Mouse (Mus musculus) kidney, adult 11 months (tissue): ENCODE measurements around the gene Gm20521.

Experiments used
- DNase-seq: peaks from one replicate; pipeline ENCODE4 v3.0.0; 2022

The Gm20521 gene

DNA sequence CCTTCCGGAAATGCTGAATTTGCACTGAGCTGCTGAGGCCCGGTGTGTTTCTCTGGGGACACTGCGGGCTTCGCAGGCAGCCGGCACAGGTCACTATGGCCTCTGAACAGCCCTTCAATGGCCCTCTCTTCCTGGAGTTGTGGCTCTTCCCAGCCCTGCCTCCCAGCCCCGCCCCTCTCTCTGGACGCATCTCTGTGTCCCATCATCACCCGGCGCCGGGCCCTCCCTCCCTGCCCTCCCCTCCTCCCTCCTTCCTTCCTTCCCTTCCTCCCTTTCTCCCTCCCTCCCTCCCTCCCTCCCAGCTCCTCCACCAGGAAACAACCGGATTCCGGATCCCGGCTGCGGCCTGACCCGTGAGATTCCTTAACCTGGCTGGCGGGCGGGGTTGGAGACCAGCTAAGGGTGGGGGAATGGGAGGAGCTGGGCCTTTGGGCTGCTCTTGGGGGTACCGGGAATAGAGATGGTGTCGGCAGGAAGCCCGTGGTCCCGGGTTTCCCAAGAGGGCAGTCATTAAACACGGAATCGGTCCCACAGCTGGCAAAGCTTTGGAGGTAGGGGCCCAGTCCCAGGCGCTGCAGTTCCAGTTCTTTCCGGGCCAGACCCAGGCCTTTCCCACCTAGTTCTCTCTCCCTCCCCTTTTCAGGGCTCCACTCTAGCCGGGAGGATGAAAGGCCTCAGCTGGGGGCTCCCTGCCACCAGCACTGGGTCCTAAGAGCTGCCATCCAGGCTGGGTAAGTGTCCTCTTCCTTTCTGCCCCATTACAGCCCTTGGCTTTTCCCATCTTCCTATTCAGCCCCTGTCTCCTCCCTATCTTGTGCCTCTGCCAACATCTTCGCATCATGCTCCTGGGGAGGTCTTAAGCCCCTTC is at the start of gene Gm20521, which contains the start of gene Bcl2l2:
Gene Gm20521, plus strand, starts transcription at position 288 of the 868 bp plus-strand sequence.
Gene Bcl2l2, plus strand, starts transcription at position 224 of the 868 bp plus-strand sequence.
- DNase-seq: peak; percentile 88

DNA sequence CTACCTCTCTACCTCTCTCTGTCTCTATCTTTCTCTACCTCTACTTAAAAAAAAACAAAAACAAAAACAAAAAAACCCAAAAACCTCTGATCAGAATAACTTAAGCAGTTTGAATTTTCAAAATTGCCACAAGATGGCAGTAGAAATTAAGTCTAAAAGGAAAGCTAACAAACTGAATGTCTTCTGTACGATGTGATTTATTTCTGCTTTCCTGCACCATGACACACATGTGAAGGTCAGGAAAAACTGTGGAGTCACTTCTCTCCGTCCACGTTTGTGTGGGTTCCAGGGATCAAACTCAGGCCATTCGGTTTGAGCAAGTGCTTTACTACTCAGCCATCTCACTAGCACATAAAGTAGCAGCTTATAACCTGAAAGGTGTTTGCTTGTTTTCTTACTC is 39.8 kb upstream of the Gm20521 start:
- no peak for DNase-seq

DNA sequence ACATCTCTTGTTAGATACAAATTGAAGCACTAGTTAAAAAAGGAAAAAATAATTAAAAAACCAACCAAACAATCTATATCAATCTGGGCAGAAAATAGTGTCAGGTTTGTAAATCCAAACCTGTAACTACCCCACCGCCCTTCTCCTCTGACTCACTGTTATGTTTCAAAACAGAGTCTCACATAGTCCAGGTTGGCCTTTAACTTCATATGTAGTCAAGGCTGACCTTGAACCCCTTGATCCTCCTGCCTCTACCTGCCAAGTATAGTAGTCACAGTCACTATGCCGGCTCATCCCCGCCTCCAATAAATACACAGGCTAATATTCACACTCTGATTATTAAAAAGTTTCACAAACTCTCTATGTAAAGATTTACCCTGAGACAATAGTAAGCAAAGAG is 27.5 kb upstream of the Gm20521 start:
- DNase-seq: no peak

DNA sequence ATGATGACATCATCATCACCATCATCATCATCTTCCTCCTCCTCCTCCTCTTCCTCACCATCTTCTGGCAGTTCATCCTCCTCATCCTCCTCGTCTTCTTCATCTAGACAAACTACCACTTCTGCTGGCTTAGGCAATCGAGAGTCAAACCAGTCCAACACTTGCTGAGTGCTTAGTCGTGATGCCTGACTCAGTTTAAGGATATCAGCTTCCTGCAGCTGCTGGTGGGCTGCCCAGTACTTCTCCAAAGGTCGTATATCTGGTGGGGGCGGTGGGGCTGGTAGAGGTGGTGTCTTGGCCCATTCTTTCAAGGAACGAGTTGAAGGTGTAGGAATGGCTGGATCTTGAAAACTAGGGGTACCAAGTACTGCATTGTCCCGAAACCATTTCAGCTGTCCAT is 26.5 kb upstream of the Gm20521 start:
- no peak for DNase-seq

DNA sequence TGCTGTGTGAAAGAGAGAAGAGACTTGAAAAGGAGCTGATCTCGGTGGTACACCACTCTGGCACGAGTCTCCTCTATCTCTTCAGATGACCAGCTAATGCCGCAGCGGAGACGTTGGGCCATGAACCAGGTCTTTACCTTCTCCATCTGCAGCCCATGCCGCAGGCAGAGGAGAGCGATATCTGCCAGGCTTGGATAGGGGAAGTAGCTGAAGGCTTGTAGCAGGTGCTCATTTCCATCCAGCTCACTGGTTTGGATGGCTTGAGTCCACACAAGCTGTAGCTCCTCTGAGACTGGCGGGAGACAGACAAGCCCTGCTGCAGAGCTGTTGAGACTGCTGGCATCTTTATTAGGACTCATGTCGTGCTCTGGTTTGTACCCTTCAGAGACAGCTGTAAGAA is 25.4 kb upstream of the Gm20521 start:
- no peak for DNase-seq

DNA sequence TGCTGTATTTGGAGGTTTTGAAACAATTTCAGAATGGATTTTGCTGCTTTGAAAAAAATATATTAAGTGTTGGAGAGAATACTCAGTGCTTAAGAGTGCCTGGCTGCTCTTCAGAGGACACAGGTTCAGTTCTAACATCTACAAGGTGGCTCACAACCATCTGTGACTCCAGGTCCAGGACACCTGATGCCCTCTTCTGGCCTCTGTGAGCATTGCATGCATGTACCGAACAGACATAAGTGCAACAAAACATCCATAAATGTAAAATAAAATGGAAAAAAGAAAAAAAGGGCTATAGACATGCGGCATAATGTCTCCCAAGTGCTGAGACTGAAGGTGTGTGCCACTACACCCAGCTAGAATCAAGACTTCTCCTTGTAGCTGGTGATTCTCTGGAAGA is 22.7 kb upstream of the Gm20521 start:
- DNase-seq: peak; percentile 45

DNA sequence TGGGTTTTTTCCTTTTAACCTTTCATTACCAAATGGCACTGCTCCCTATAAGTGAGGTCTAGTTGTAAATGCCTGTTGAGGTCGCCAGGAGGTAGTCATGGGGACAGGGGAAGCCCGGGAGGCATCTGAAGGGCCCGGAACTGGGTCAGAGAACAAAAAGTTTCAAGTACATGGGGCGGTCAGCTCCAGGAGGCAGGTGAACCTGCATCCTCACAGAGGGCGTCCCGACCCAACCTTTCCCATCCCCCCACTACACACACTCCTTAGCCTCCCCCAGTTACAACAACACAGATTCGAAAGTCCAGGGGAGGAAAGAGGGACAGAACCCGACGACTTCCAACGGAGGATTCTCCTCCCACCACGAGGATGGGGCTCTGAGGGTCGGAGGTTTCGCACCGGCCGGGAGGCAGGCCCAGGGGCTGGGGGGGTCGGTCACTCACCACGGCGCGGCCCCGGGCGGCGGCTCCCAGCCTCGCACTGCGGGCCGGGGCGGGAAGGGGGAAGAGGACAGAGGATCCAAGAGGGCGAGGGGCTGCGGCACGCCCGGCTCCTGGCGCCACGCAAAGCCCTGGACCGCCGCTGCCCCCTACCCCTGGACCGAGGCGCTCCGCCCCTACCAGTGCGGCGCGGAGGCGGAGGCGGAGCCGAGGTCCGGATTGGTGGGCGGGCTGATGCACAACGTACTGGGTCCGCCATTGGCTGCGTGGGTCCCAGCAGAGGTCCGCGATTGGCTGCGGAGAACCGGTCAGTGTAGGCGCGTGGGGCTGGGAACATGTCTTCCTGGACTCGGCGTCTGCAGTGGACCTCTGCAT is 19.5 kb upstream of the Gm20521 start:
- DNase-seq: peak; percentile 93

DNA sequence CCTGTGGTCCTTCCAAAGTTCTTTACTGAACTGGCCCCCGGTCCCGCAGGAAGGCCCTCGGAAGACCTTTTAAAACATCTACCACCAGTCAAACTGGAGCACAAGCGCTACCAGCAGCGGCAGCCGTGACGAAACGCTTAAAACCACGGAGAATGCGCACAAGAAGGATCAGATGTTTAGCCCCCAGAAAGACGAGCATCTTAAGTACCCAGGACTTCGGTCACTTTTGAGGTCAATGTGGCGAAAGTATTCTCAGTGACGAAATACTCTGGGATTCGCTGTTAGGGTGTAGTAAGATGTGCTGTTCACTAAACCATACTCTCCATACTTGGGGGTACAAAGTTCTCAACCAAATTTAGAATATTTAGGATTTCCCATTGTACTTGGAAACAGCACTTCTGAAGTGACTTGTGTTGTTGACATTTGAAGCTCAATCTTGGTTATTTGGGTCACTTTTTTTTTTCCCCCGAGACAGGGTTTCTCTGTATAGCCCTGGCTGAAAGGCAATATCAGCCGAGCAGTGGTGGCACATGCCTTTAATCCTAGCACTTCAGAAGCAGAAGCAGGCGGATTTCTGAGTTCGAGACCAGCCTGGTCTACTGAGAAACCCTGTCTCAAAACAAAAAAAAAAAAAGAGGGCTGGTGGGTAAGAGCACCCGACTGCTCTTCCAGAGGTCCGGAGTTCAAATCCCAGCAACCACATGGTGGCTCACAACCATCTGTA is 18.8 kb upstream of the Gm20521 start:
- no peak for DNase-seq

DNA sequence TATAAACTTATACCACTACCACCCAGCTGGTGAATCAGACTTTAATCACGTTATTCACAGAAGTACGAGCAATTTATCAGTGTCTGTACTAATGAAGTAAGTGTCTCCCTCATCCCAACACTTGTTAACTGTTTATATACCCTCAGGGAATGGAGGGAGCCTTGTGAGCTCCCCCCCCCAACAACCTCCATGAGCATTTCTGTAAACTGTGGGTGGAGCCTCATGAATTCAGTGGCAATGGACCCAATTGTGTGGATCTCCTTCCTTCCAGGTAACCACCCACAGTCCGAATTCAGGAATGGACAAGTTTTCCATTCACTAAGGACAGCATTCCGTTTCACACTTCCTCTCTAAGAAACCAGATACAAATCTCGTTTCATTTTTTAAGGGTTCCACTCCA is 17.6 kb upstream of the Gm20521 start:
- no peak for DNase-seq

DNA sequence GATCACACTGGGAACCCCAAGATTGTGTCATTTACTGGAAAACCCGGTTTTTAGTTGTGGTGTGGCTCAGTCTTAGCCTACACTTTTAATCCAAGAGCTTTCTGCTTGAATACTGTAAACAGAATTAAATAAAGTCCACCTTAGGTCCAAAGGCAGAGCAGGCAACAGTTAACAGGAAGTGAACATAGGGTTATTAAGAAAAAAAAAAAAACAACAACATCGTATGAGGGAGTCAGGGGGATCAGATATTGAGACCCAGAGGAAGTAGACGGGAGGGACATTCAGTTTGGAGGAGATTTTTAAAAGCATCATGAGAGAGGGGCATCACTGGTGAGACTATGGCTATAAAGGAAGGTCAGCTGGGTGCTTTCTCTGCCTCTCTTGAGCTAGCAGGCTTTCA is 17.0 kb upstream of the Gm20521 start:
- DNase-seq: no peak

DNA sequence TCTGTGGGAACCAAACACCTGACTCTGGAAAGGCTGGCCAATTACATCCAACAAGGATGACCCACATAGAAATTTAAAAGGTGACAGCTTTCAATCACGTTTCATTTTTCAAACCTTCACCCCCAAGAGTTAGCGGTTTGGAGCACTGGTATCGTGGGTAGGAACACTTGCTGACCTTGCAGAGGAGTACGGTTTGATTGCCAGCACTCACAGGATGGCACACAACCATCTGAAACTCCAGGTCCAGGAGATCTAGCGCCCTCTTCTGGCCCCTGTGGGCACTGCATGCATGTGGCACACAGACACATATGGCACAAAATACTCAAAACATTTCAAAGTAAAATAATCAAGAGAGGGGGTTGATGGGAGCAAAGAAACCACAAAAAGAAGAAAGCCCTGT is 16.3 kb upstream of the Gm20521 start:
- no peak for DNase-seq

DNA sequence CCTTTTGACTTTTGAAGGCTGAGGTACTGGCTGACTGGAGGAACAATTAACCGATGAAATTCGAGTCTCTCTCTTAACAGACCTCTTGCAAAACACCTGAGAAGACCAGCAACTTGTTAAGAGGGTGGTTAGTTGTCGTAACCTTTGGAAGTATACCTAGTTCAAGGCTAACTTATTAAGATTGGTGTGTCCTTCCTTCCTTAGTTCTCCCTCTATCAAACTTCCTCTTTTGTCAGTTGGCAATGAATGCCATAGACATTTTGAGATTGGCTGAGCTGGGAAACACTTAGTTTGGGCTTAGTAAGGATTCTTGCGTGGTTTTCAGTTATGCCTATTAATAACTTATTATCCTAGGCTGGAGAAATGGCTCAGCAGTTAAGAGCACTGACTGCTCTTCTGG is 15.2 kb upstream of the Gm20521 start:
- DNase-seq: no peak

DNA sequence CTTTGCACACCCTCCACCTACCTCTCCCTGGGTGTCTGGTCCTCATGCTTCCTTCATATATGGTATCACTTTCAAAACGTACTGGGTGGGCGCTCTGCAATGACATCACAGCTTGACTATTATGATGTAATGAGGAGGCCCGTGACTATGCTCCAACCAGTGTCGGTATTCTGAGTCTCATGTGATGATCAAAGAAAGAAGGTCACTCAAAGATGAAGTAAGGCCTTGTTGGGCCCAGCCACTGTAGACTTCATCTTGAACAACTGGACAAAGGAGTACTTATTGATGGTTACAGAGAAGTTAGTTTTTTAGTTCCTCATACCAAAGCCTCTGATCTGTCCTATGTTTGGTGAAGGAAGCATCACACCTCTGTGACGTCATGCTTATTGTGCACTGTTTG is 12.4 kb upstream of the Gm20521 start, which contains the start of gene Homez:
Gene Homez, minus strand, starts transcription at position 101 of the 400 bp plus-strand sequence.
- no peak for DNase-seq

DNA sequence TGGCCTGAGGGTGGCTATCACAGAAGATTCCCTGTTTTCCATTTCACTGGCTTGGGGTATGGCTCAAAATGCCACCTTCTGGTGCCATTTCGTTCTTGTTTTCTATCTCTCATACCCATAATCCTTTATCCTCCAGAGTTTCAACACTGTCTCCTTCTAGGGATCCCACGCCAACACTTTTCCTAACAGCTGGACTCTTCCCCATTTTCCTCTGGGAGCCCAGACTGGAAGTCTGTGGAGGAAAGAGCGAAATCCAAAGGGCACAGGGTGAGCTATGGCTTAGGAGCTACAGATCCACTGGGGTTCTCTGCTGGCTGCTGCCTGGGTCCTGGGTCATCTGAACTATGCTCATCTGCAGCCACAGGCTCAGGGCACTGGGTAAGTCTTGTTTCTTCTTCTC is 9.1 kb upstream of the Gm20521 start:
- DNase-seq: no peak

DNA sequence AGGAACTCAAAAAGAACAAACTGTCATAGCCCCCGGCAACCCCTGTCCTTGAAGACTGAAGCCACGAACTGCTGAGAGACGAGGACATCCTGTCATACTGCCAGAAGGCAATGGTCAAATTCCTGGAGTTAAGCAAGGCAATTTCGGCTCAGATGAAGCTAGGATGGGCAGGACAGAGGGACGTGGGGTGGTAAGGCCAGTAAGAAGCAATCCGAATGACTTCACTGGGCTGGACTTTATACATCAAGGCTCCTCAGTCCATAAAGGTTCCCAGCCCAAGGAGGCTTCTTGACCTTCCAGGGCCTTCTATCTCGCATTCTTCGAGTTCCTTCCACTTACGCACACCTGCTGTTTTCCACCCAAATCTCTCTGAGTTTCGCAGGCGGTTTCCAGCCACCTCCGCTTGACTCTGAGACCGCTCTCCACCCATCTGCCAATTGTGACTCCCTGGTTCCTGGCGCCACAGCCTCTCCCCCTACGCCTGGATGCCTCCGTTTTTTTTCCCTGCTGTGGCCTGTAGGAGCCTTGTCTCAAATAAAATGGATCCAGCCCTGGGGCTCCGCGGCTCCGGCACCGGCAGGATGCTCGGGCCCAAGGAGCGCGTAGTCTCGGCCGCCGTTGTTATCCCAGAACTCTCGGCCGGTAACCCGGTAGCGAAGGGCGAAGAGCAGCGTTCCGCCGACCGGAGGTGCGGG is 7.2 kb upstream of the Gm20521 start:
- DNase-seq: peak; percentile 56

DNA sequence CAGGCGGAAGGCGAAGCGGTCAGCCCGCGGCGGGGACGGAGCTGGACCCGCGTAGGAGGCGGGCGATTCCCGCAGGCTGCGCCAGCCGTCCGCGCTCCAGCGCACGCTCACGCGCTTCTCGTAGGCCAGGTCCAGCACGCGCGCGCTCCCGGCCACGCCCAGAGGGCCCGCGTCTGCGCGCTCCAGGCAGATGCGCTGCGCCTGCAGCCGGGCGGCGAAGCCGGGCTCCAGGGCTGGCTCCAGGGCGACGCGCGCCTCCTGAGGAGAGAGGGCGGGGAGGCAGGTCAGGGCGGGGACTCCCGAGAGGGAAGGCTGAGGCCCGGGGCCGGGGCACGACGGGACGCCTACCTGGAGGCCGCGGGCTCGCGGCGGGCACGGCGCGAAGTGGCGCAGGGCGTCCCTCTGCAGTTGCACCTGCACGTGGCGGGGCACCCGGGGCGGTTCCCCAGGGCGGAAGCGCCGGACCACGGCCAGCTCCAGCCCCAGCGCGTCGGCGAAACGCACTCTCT is 6.6 kb upstream of the Gm20521 start:
- peak; percentile 93 for DNase-seq

DNA sequence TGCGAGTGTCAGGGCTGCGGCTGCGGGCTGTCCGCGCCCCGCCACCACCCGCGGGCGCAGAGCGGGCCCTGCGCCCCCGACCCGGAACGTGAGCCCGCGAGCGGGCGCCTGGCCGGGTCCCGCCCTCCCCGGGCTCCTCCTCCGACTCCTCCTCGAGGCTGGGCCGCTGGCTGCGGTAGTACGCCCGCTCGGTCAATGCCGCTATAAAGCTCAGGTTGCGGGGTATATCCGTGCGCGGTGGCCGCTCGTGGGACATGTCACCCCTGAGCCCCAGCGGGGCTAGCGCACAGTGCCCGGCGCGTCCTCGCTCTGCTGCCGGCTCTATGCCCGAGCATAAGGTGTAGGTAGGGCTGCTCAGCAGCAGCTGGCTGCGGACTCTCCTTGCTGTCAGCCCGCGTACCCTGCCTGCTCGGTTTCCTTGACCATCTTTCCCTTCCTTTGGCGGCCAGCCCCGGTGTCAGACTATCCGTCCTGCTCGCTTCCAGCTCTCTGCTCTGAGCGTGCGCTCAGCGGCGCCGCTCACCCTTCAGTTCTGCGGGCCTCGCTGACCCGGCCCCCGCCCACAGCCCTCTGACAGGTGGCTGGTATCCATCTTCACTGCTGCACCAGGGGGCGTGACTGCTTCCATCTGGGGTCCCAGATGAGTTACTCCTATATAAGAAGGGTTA is 6.1 kb upstream of the Gm20521 start, which contains the start of gene Ppp1r3e:
Gene Ppp1r3e, minus strand, starts transcription at position 503 of the 668 bp plus-strand sequence.
- DNase-seq: peak; percentile 68

DNA sequence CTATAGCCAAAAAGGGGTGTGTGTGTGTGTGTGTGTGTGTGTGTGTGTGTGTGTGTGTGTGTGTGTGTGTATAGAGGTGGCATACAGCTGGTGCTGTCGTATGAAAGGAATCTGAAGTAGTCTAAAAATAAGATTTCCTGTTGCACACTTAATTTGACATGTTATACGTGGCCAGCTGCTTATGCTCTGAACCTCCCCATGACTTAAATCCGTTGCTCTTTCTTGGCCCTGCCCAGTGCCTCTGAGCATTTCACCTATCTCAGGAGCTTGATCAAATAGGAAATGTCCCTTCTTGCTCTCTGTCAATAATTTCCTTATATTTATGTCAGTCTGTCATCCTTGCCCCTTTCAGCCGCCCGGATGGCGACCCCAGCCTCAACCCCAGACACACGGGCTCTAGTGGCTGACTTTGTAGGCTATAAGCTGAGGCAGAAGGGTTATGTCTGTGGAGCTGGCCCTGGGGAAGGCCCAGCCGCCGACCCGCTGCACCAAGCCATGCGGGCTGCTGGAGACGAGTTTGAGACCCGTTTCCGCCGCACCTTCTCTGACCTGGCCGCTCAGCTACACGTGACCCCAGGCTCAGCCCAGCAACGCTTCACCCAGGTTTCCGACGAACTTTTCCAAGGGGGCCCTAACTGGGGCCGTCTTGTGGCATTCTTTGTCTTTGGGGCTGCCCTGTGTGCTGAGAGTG is 926 bp downstream of the Gm20521 start:
- no peak for DNase-seq

DNA sequence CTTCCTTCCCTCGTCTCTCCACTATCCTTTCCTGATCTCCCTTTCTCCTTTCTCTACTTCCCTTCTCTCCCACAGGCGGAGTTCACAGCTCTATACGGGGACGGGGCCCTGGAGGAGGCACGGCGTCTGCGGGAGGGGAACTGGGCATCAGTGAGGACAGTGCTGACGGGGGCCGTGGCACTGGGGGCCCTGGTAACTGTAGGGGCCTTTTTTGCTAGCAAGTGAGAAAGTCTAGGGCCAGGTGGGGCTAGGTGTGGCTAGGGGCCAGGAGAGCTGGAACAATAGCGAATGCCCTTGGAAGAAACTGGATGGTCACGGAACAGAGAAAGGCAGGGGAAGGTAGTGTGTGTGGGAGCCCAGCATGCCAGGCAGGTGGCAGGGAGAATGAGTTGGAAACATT is 2.1 kb downstream of the Gm20521 start:
- no peak for DNase-seq

DNA sequence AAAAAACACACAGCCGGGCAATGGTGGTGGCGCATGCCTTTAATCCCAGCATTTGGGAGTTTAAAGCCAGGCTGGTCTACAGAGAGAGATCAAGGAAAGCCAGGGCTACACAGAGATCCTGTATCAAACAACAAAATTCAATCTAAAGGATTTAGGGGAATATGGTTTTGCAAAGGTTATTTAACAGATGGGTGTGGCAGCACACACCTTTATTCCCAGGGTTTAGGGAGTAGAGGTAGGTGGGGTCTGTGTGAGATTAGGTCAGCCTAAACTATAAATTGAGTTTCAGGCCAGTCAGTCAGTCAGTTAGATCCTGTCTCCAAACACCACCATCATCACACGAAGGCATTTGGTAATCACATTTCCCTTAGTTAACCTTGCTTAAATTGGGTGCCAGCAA is 9.0 kb downstream of the Gm20521 start, which contains the start of gene Pabpn1:
Gene Pabpn1, plus strand, starts transcription at position 301 of the 400 bp plus-strand sequence.
- no peak for DNase-seq

DNA sequence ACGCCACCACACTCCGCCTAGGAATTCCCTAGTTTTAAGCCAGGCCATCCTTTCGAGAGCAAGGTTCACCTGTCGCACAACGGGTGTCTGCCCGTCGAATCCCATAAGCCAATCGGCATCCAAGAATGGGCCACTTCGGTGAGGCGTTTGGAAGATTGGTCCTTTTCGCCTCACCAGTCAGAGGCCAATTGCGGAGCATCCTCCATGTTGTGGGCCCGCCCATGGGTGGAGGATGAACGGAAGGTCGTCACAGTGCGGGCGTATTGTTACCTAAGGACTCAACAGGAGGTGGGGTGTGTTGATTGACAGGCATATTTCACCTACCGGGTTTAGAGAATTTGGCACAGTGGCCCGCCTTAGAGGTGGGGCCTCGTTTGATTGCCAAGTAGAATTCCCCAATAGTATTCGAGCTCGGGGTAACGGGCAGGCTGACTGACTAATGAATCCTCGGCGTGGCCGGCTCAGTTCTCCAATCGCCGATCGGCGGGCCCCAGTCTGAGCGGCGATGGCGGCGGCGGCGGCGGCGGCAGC is 10.5 kb downstream of the Gm20521 start:
- peak; percentile 100 for DNase-seq
